Mouse (Mus musculus) lung, embryonic 14.5 days (tissue): ENCODE measurements around the gene Ebf3. TPM values are rescaled to one million over a fixed set of nuclear protein-coding genes. Genes with fewer than 3 reads are reported as not detected.

Experiments used
- ATAC-seq: fragments of 200-750 bp; cut with Nextera tagmentation; 2 replicates; pipeline ENCODE4 v1.8.0; 2017; ENCODE audit warnings: mild to moderate bottlenecking, moderate TSS enrichment, moderate library complexity; ENCODE audit not compliant: insufficient read depth
- DNase-seq: peaks from one replicate; pipeline ENCODE4 v3.0.0-alpha.2; 2015
- H3K27ac ChIP-seq: fragments of 300-500 bp; sonication (generic); 2 replicates; pipeline ENCODE4 v1.5.1; 2014; ENCODE audit warnings: low read depth, mild to moderate bottlenecking, moderate library complexity
- H3K27me3 ChIP-seq: fragments of 300-500 bp; sonication (generic); 2 replicates; pipeline ENCODE4 v1.6.1; 2014; ENCODE audit warnings: low read length, control low read depth; ENCODE audit not compliant: insufficient read depth
- H3K36me3 ChIP-seq: fragments of 300-500 bp; sonication (generic); 2 replicates; pipeline ENCODE4 v1.6.1; 2014; ENCODE audit warnings: control low read depth; ENCODE audit not compliant: insufficient read depth
- H3K4me1 ChIP-seq: fragments of 300-500 bp; sonication (generic); 2 replicates; pipeline ENCODE4 v1.6.1; 2014; ENCODE audit warnings: antibody characterized with exemption, control low read depth; ENCODE audit not compliant: insufficient read depth
- H3K4me2 ChIP-seq: fragments of 300-500 bp; sonication (generic); 2 replicates; pipeline ENCODE4 v1.6.1; 2014; ENCODE audit warnings: mild to moderate bottlenecking
- H3K4me3 ChIP-seq: fragments of 300-500 bp; sonication (generic); 2 replicates; pipeline ENCODE4 v1.5.1; 2014; ENCODE audit warnings: low read depth, low read length
- H3K9ac ChIP-seq: fragments of 300-500 bp; sonication (generic); 2 replicates; pipeline ENCODE4 v1.6.1; 2014
- H3K9me3 ChIP-seq: fragments of 300-500 bp; sonication (generic); 2 replicates; pipeline ENCODE4 v1.6.1; 2016; ENCODE audit warnings: low read depth, low read length, control low read depth
- CTCF ChIP-seq: IDR thresholded peaks from 2 replicates; pipeline ENCODE4 v1.5.1; 2016; ENCODE audit warnings: antibody characterized with exemption, low read depth
- WGBS: fragments of 180-500 bp; shearing (Covaris S2); extraction: QIAGEN DNeasy Blood & Tissue Kit; methylation state at CpG from one replicate; pipeline ENCODE4 v1.1.7; 2014; 5-methylcytosine and 5-hydroxymethylcytosine counted together
- polyA plus RNA-seq: library from polyadenylated mRNA; unstranded; fragments of >200 nt; fragmentation: Nextera tagmentation; extraction: Ambion mirVana; gene quantifications from 2 replicates; pipeline ENCODE4 v1.2.1, GENCODE M21; 2014

Ebf3 gene
- polyA plus RNA-seq, 1 experiment from 2014 or later, result 0.14 TPM

DNA sequence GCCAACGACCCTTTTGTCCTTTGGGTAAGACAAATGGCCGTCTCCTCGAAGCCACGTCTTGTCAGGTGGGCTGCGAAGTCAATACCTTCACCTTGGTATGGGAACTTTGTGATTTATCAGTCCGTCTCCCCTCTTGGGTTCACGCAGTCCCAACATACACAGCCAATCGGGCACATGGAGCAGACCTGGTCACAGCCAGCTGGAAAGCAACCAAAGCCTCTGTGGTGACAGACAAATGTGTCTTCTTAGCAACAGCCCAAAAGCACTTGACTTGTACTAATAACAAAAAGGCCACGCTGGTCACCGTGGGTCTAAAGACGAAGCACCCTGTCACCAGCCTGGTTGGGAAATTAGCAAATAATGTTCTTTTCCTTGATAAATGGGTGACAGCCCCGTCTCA is 95.5 kb downstream of the Ebf3 start:
- H3K27ac ChIP-seq, result no peak overlapping the region
- ATAC-seq (no peak), DNase-seq (peak; percentile 21)
- peaks cover 4% of the 10 kb centered on the region; the same call in 1 of the 2 replicates for H3K27me3 ChIP-seq
- H3K4me2 ChIP-seq, result no peak overlapping the region
- no peak for TF ChIP-seq CTCF
- WGBS, result 54% methylated on average over 12 of the region's 12 CpGs
- no peaks in the 10 kb centered on the region for H3K4me1 ChIP-seq
- no peak overlapping the region for H3K9ac ChIP-seq
- no peaks in the 10 kb centered on the region for H3K9me3 ChIP-seq
- no peaks in the 10 kb centered on the region for H3K36me3 ChIP-seq
- H3K4me3 ChIP-seq, result no peak overlapping the region

DNA sequence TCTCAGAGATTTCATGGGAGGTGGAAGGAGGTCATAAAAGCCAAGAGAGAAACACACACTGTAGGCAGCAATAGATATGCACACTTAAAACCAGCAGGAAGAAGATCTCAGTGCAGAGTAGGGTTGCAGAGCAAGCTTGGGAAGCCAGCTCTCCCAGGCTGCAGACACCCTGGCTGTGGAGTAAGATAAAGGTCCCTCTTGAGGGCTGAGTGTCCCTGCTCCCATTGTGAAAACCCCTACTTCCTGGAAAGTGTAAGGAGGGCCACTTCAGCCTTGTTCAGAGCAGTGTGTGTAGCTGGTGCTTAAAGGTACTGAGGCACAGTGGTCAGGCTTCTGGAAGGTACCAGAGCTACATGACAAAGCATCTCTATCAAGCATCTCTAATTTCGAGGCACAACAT is 100.8 kb downstream of the Ebf3 start:
- DNase-seq, result no peak
- no peaks in the 10 kb centered on the region for H3K9me3 ChIP-seq
- H3K4me2 ChIP-seq, result no peak overlapping the region
- no peak overlapping the region for H3K27ac ChIP-seq
- TF ChIP-seq CTCF, result no peak
- no peak for ATAC-seq
- WGBS, result 76% methylated on average over 1 of the region's 1 CpGs
- peaks cover 6% of the 10 kb centered on the region; the same call in 1 of the 2 replicates for H3K27me3 ChIP-seq
- H3K4me3 ChIP-seq, result no peak overlapping the region
- no peaks in the 10 kb centered on the region for H3K36me3 ChIP-seq
- H3K4me1 ChIP-seq, result no peaks in the 10 kb centered on the region
- no peak overlapping the region for H3K9ac ChIP-seq

DNA sequence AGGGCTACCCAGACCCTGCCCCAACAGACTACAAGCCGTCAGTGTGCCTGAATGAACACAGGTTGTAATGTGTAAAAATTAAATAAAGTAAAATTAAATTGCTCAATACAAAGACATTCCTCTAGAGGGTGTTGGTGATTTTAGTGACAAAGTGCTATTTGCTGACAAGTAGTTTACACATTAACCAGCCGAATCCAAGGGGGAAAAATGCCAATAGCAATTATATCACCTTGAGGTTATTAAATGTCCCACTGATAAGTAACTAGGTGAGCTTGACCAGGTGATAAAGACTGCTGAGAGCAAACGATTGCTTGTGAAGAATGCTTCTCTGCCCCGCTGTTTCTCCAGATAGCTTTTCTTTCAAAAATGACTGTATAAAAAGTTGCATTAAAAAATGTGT is 102.9 kb downstream of the Ebf3 start:
- Histone ChIP-seq H3K36me3 (no peaks in the 10 kb centered on the region), H3K27ac (no peak overlapping the region), H3K4me2 (no peak overlapping the region), H3K9me3 (no peaks in the 10 kb centered on the region), H3K27me3 (peaks cover 6% of the 10 kb centered on the region), H3K4me1 (no peaks in the 10 kb centered on the region), H3K9ac (no peak overlapping the region), H3K4me3 (no peak overlapping the region)
- DNase-seq (peak; percentile 34), ATAC-seq (no peak)
- peak; percentile 18 for TF ChIP-seq CTCF
- 17% methylated on average over 4 of the region's 4 CpGs for WGBS

- 70% methylated on average over 15 of the region's 15 CpGs for WGBS
- Histone ChIP-seq H3K9ac (no peak overlapping the region), H3K4me2 (no peak overlapping the region), H3K9me3 (no peaks in the 10 kb centered on the region), H3K27me3 (peaks cover 11% of the 10 kb centered on the region), H3K36me3 (no peaks in the 10 kb centered on the region), H3K4me3 (no peak overlapping the region), H3K4me1 (no peaks in the 10 kb centered on the region), H3K27ac (no peak overlapping the region)
- DNase-seq (no peak), ATAC-seq (no peak)
- TF ChIP-seq CTCF, result no peak
Observed at GRCm38 (mm10) chr7:137209688-137210345, 104.4 kb downstream of the Ebf3 start.

DNA sequence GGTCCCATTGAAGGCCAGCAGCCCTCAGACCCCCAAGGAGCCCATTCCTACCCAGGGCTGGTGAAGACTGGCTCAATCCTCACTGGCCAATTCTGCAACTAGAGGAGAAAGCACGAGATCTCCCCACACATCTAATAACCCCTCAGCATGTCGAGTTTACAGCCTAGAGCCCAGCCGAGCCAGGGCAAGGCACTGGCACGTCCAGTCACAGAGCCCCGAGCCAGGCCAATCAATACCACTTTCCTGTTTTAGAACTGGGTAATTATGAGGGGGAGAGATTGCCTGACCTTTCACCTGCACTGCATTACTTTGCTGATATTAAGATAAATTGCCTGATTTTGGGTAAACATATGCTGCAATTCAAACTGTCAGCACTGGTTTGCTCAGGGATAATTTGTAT is 105.7 kb downstream of the Ebf3 start:
- DNase-seq, result no peak

GRCm38 (mm10) chr7:137206770-137207285 is 107.4 kb downstream of the Ebf3 start:
- Histone ChIP-seq H3K36me3 (no peaks in the 10 kb centered on the region), H3K27ac (no peak overlapping the region), H3K9me3 (no peaks in the 10 kb centered on the region), H3K4me2 (no peak overlapping the region), H3K27me3 (peaks cover 11% of the 10 kb centered on the region), H3K9ac (no peak overlapping the region), H3K4me1 (no peaks in the 10 kb centered on the region), H3K4me3 (no peak overlapping the region)
- no peak for TF ChIP-seq CTCF
- ATAC-seq (no peak), DNase-seq (peak; percentile 17)
- 62% methylated on average over 21 of the region's 21 CpGs for WGBS

More for the DNA sequence above, 105.7 kb downstream of the Ebf3 start:
- Histone ChIP-seq H3K36me3 (no peaks in the 10 kb centered on the region), H3K27ac (no peak overlapping the region), H3K4me1 (no peaks in the 10 kb centered on the region), H3K4me2 (no peak overlapping the region), H3K9ac (no peak overlapping the region), H3K4me3 (no peak overlapping the region), H3K9me3 (no peaks in the 10 kb centered on the region), H3K27me3 (peaks cover 11% of the 10 kb centered on the region)
- no peak for TF ChIP-seq CTCF
- whole genome bisulfite sequencing, result 39% methylated on average over 5 of the region's 5 CpGs
- no peak for ATAC-seq

DNA sequence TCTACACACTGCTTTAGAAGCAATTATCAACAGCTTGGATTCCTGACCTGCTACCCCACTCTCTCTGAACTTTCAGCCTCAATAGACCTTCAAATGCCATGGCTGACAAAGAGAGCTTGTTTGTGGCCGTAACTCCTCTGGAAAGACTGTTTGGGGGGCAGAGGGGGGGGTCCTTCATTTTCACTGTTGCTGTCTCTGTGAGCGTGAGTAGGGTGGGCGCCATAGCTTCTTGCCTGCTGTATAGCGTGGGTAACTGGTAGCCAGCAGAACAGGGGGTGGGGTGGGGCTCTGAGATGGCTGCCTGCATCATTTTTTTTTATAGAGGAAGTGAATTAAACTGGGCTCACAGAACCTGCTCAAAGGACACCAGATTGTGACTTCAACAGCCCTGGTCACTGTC is 114.7 kb downstream of the Ebf3 start:
- DNase-seq (no peak), ATAC-seq (no peak)
- no peak overlapping the region for H3K9ac ChIP-seq
- WGBS, result 87% methylated on average over 4 of the region's 4 CpGs
- no peak for TF ChIP-seq CTCF
- no peaks in the 10 kb centered on the region; the same call in 1 of the 2 replicates for H3K27me3 ChIP-seq
- no peak overlapping the region for H3K4me2 ChIP-seq
- H3K27ac ChIP-seq, result no peak overlapping the region
- H3K36me3 ChIP-seq, result no peaks in the 10 kb centered on the region
- H3K4me1 ChIP-seq, result no peaks in the 10 kb centered on the region; the same call in 1 of the 2 replicates
- H3K9me3 ChIP-seq, result no peaks in the 10 kb centered on the region
- H3K4me3 ChIP-seq, result no peak overlapping the region
